Mouse (Mus musculus): ENCODE results near the gene Mapk1ip1l.

The Mapk1ip1l gene

GRCm38 (mm10) chr14:47297785-47298407, at the start of gene Mapk1ip1l:
Gene Mapk1ip1l, plus strand, starts transcription at chr14:47298266.
- DNase-seq: peak; percentile 92

GRCm38 (mm10) chr14:47249839-47250238, 48.2 kb upstream of the Mapk1ip1l start:
- DNase-seq: no peak

GRCm38 (mm10) chr14:47264866-47265265, 33.2 kb upstream of the Mapk1ip1l start:
- no peak for DNase-seq

GRCm38 (mm10) chr14:47265829-47266228, 32.2 kb upstream of the Mapk1ip1l start:
- peak; percentile 11 for DNase-seq

- DNase-seq: no peak
Measured at GRCm38 (mm10) chr14:47269056-47269455, 29.0 kb upstream of the Mapk1ip1l start.

GRCm38 (mm10) chr14:47269706-47270105, 28.4 kb upstream of the Mapk1ip1l start:
- no peak for DNase-seq

- no peak for DNase-seq
Measured at GRCm38 (mm10) chr14:47273751-47274150, 24.3 kb upstream of the Mapk1ip1l start.

GRCm38 (mm10) chr14:47275417-47275816, 22.6 kb upstream of the Mapk1ip1l start:
- DNase-seq: no peak

GRCm38 (mm10) chr14:47276036-47276603, 21.9 kb upstream of the Mapk1ip1l start:
- no peak for DNase-seq

- peak; percentile 96 for DNase-seq
Measured at GRCm38 (mm10) chr14:47276637-47277393, 21.3 kb upstream of the Mapk1ip1l start, which contains the start of the genes Wdhd1 and Socs4. Gene Wdhd1, minus strand, starts transcription at chr14:47276857. Gene Socs4, plus strand, starts transcription at chr14:47276931.

GRCm38 (mm10) chr14:47279058-47279457, 19.0 kb upstream of the Mapk1ip1l start:
- DNase-seq: no peak

GRCm38 (mm10) chr14:47281535-47281934, 16.5 kb upstream of the Mapk1ip1l start:
- DNase-seq: no peak

- no peak for DNase-seq
Measured at GRCm38 (mm10) chr14:47283568-47283967, 14.5 kb upstream of the Mapk1ip1l start.

GRCm38 (mm10) chr14:47285271-47285670, 12.8 kb upstream of the Mapk1ip1l start:
- DNase-seq: no peak

GRCm38 (mm10) chr14:47286215-47286614, 11.9 kb upstream of the Mapk1ip1l start:
- DNase-seq: no peak

GRCm38 (mm10) chr14:47287021-47287420, 11.0 kb upstream of the Mapk1ip1l start:
- DNase-seq: no peak

GRCm38 (mm10) chr14:47291772-47292171, 6.3 kb upstream of the Mapk1ip1l start:
- no peak for DNase-seq

GRCm38 (mm10) chr14:47294136-47294535, 3.9 kb upstream of the Mapk1ip1l start:
- no peak for DNase-seq

GRCm38 (mm10) chr14:47296232-47296631, 1.8 kb upstream of the Mapk1ip1l start:
- no peak for DNase-seq

- DNase-seq: no peak
Measured at GRCm38 (mm10) chr14:47298408-47298792, 334 bp downstream of the Mapk1ip1l start.

- no peak for DNase-seq
Measured at GRCm38 (mm10) chr14:47298819-47299261, 774 bp downstream of the Mapk1ip1l start.

- DNase-seq: no peak
Measured at GRCm38 (mm10) chr14:47302885-47303680, 5.0 kb downstream of the Mapk1ip1l start.

- DNase-seq: no peak
Measured at GRCm38 (mm10) chr14:47304814-47305405, 6.8 kb downstream of the Mapk1ip1l start.

Data from right cerebral cortex, postnatal 25 days (tissue).